Mouse (Mus musculus) urinary bladder, postnatal 10 days (tissue): ENCODE data around the gene Aldh3b2.

Experiments used
- DNase-seq: peaks from one replicate; pipeline ENCODE4 v3.0.0; 2022; ENCODE audit warnings: low spot score

The Aldh3b2 gene

GRCm38 (mm10) chr19:4013066-4013465, 40.9 kb downstream of the Aldh3b2 start:
- DNase-seq, result no peak

- no peak for DNase-seq
Observed at GRCm38 (mm10) chr19:4014802-4015201, 42.7 kb downstream of the Aldh3b2 start.

- no peak for DNase-seq
Observed at GRCm38 (mm10) chr19:4015635-4016034, 43.5 kb downstream of the Aldh3b2 start.

- DNase-seq, result no peak
Observed at GRCm38 (mm10) chr19:4017921-4018587, 45.9 kb downstream of the Aldh3b2 start.

GRCm38 (mm10) chr19:4018743-4019583, 46.8 kb downstream of the Aldh3b2 start:
- DNase-seq, result peak; percentile 38

GRCm38 (mm10) chr19:4023185-4023584, 51.1 kb downstream of the Aldh3b2 start:
- no peak for DNase-seq

- no peak for DNase-seq
Observed at GRCm38 (mm10) chr19:4027576-4027975, 55.4 kb downstream of the Aldh3b2 start.
